Mouse (Mus musculus): ENCODE data around the gene 1190005I06Rik. TPM values are rescaled to one million over a fixed set of nuclear protein-coding genes. Genes with fewer than 3 reads are reported as not detected.
A peak's percentile ranks its signal among the peaks of the same experiment; 100 is the strongest.

The 1190005I06Rik gene
- polyA plus RNA-seq, 2 experiments, result 0.28 to 0.86 TPM

- no peak overlapping the region for H3K27ac ChIP-seq
Measured at GRCm38 (mm10) chr8:120581811-120582210, 65.6 kb downstream of the 1190005I06Rik start.

DNA sequence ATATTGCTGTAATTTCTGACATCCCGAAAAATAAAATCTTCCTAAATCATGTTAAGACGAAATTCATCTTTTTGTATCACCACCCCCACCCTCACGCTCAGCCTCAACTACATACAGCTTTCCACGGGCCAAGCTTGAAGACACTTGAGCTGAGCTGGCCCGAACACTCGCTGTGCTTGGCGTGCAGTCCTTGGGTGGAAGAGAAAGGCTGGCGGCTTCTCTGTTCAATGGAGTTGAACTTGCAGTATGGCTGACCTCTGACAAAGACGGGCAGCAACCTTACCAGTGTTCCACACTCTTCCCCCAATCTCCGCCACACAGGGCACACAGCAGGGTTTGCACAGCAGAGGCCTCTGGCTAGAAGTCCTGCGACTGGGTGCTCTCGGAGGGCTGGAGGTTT is 66.1 kb downstream of the 1190005I06Rik start:
- Histone ChIP-seq H3K4me1 (replicated peaks; ENCODE audit: control insufficient read depth in 2 of 2, insufficient read depth in 2 of 2, low read length in 1 of 2) (no peaks in the 10 kb centered on the region), H3K27ac (no peak overlapping the region), H3K4me2 (ENCODE audit: low read depth) (no peak overlapping the region), H3K9ac (replicated peaks) (no peak overlapping the region), H3K27me3 (ENCODE audit: control insufficient read depth, insufficient read depth, low read length) (no peaks in the 10 kb centered on the region), H3K36me3 (replicated peaks; ENCODE audit: control insufficient read depth, insufficient read depth, low read depth) (peaks cover 61% of the 10 kb centered on the region), H3K9me3 (ENCODE audit: control insufficient read depth, low read length) (no peaks in the 10 kb centered on the region), H3K4me3 (ENCODE audit: insufficient read depth in 1 of 2, low read depth in 2 of 2, low read length in 2 of 2) (no peak overlapping the region)
- no peak for TF ChIP-seq EP300 (IDR thresholded peaks at IDR 0.05; ENCODE audit: low read depth)
- no peak for TF ChIP-seq CTCF (IDR thresholded peaks at IDR 0.05; ENCODE audit: low read depth)
- 84% methylated on average over 12 of the region's 12 CpGs for WGBS (ENCODE audit: insufficient replicate concordance)
- ATAC-seq (ENCODE audit: insufficient read depth) (no peak), DNase-seq (ENCODE audit: low read depth in 3 of 3, low spot score in 3 of 3) (no peak)

More at GRCm38 (mm10) chr8:120581811-120582210, 65.6 kb downstream of the 1190005I06Rik start:
- H3K9me3 ChIP-seq (ENCODE audit: control insufficient read depth, low read length), result no peaks in the 10 kb centered on the region
- no peaks in the 10 kb centered on the region for H3K27me3 ChIP-seq (ENCODE audit: control insufficient read depth, insufficient read depth, low read length)
- DNase-seq (ENCODE audit: low read depth in 3 of 3, low spot score in 3 of 3) (no peak), ATAC-seq (ENCODE audit: insufficient read depth) (no peak)
- no peaks in the 10 kb centered on the region for H3K4me1 ChIP-seq (replicated peaks; ENCODE audit: control insufficient read depth in 2 of 2, insufficient read depth in 2 of 2, low read length in 1 of 2)
- 78% methylated on average over 8 of the region's 8 CpGs for WGBS (ENCODE audit: insufficient replicate concordance)
- H3K4me3 ChIP-seq (ENCODE audit: insufficient read depth in 1 of 2, low read depth in 2 of 2, low read length in 2 of 2), result no peak overlapping the region
- TF ChIP-seq CTCF (IDR thresholded peaks at IDR 0.05; ENCODE audit: low read depth) (no peak), EP300 (IDR thresholded peaks at IDR 0.05; ENCODE audit: low read depth) (no peak)
- H3K36me3 ChIP-seq (replicated peaks; ENCODE audit: control insufficient read depth, insufficient read depth, low read depth), result peaks cover 57% of the 10 kb centered on the region
- no peak overlapping the region for H3K9ac ChIP-seq (replicated peaks)
- no peak overlapping the region for H3K4me2 ChIP-seq (ENCODE audit: low read depth)

GRCm38 (mm10) chr8:120580336-120581000 is 67.0 kb downstream of the 1190005I06Rik start:
- no peak for ATAC-seq (ENCODE audit: insufficient read depth)
- H3K9ac ChIP-seq (replicated peaks), result no peak overlapping the region
- no peak for TF ChIP-seq EP300 (IDR thresholded peaks at IDR 0.05; ENCODE audit: low read depth)
- no peak for TF ChIP-seq CTCF (IDR thresholded peaks at IDR 0.05; ENCODE audit: low read depth)
- H3K9me3 ChIP-seq (ENCODE audit: control insufficient read depth, low read length), result no peaks in the 10 kb centered on the region
- H3K4me3 ChIP-seq (ENCODE audit: insufficient read depth in 1 of 2, low read depth in 2 of 2, low read length in 2 of 2), result no peak overlapping the region
- no peak overlapping the region for H3K4me2 ChIP-seq (ENCODE audit: low read depth)
- 83% methylated on average over 8 of the region's 8 CpGs for WGBS (ENCODE audit: insufficient replicate concordance)
- H3K36me3 ChIP-seq (replicated peaks; ENCODE audit: control insufficient read depth, insufficient read depth, low read depth), result peaks cover 66% of the 10 kb centered on the region
- H3K27me3 ChIP-seq (ENCODE audit: control insufficient read depth, insufficient read depth, low read length), result no peaks in the 10 kb centered on the region
- no peaks in the 10 kb centered on the region for H3K4me1 ChIP-seq (replicated peaks; ENCODE audit: control insufficient read depth in 2 of 2, insufficient read depth in 2 of 2, low read length in 1 of 2)
- DNase-seq (ENCODE audit: low read depth in 3 of 3, low spot score in 3 of 3), result no peak
- no peak overlapping the region for H3K27ac ChIP-seq

DNA sequence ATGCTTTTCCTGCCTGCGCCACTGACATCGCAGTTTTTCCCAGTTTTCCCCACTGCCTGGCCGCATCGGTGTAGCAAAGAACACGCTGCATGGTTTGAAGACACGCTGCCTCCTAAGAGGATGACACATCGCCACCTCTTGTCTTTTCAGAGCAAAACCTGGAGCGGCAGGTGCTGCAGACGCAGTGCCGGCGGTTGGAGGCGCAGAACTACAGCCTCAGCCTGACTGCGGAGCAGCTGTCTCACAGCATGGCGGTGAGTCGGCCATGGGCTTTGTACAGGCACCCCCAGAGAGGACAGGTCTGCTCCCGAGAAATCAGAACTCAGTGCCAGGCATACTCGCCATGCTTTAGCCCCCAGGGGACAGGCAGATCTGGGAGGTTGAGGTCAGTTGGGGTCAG is 69.6 kb downstream of the 1190005I06Rik start:
- ATAC-seq (ENCODE audit: insufficient read depth), result no peak
- Histone ChIP-seq H3K9me3 (ENCODE audit: control insufficient read depth, low read length) (no peaks in the 10 kb centered on the region), H3K36me3 (replicated peaks; ENCODE audit: control insufficient read depth, insufficient read depth, low read depth) (peaks cover 90% of the 10 kb centered on the region), H3K4me3 (ENCODE audit: insufficient read depth in 1 of 2, low read depth in 2 of 2, low read length in 2 of 2) (no peak overlapping the region), H3K27me3 (ENCODE audit: control insufficient read depth, insufficient read depth, low read length) (no peaks in the 10 kb centered on the region), H3K4me1 (replicated peaks; ENCODE audit: control insufficient read depth in 2 of 2, insufficient read depth in 2 of 2, low read length in 1 of 2) (no peaks in the 10 kb centered on the region), H3K4me2 (ENCODE audit: low read depth) (no peak overlapping the region), H3K27ac (no peak overlapping the region), H3K9ac (replicated peaks) (no peak overlapping the region)
- DNase-seq (ENCODE audit: low read depth in 3 of 3, low spot score in 3 of 3), result no peak
- WGBS (ENCODE audit: insufficient replicate concordance), result 93% methylated on average over 17 of the region's 17 CpGs
- TF ChIP-seq CTCF (IDR thresholded peaks at IDR 0.05; ENCODE audit: low read depth) (no peak), EP300 (IDR thresholded peaks at IDR 0.05; ENCODE audit: low read depth) (no peak)

- Histone ChIP-seq H3K9me3 (ENCODE audit: control insufficient read depth, low read length) (no peaks in the 10 kb centered on the region), H3K4me3 (ENCODE audit: insufficient read depth in 1 of 2, low read depth in 2 of 2, low read length in 2 of 2) (no peak overlapping the region), H3K27me3 (ENCODE audit: control insufficient read depth, insufficient read depth, low read length) (no peaks in the 10 kb centered on the region), H3K4me1 (replicated peaks; ENCODE audit: control insufficient read depth in 2 of 2, insufficient read depth in 2 of 2, low read length in 1 of 2) (no peaks in the 10 kb centered on the region), H3K4me2 (ENCODE audit: low read depth) (no peak overlapping the region), H3K9ac (replicated peaks) (no peak overlapping the region), H3K36me3 (replicated peaks; ENCODE audit: control insufficient read depth, insufficient read depth, low read depth) (peaks cover 100% of the 10 kb centered on the region), H3K27ac (no peak overlapping the region)
- DNase-seq (ENCODE audit: low read depth in 3 of 3, low spot score in 3 of 3) (no peak), ATAC-seq (ENCODE audit: insufficient read depth) (peak; percentile 21; the same call in 1 of the 2 replicates)
- no peak for TF ChIP-seq EP300 (IDR thresholded peaks at IDR 0.05; ENCODE audit: low read depth)
- TF ChIP-seq CTCF (IDR thresholded peaks at IDR 0.05; ENCODE audit: low read depth), result no peak
- WGBS (ENCODE audit: insufficient replicate concordance), result 79% methylated on average over 9 of the region's 9 CpGs
Measured at GRCm38 (mm10) chr8:120575801-120576200, 71.6 kb downstream of the 1190005I06Rik start.

Measured in liver, embryonic 14.5 days (tissue).